Mouse (Mus musculus) common myeloid progenitor, adult 5-6 weeks (primary cell): ENCODE measurements around the gene Ccdc61. TPM values are rescaled to one million over a fixed set of nuclear protein-coding genes. Genes with fewer than 3 reads are reported as not detected.

Source experiments
- ATAC-seq: replicated peaks from 2 replicates; pipeline ENCODE4 v1.8.0; 2016; ENCODE audit warnings: low read depth, mild to moderate bottlenecking, moderate TSS enrichment, inconsistent platforms; ENCODE audit not compliant: poor library complexity, severe bottlenecking
- total RNA-seq: library from RNA; stranded (forward); fragments of 200-1000, 187-1606 nt; gene quantifications from 2 replicates; pipeline ENCODE4 v1.2.3, GENCODE M21; 2017

Gene Ccdc61
- 16.5 and 19.8 TPM in 2 replicates for total RNA-seq

DNA sequence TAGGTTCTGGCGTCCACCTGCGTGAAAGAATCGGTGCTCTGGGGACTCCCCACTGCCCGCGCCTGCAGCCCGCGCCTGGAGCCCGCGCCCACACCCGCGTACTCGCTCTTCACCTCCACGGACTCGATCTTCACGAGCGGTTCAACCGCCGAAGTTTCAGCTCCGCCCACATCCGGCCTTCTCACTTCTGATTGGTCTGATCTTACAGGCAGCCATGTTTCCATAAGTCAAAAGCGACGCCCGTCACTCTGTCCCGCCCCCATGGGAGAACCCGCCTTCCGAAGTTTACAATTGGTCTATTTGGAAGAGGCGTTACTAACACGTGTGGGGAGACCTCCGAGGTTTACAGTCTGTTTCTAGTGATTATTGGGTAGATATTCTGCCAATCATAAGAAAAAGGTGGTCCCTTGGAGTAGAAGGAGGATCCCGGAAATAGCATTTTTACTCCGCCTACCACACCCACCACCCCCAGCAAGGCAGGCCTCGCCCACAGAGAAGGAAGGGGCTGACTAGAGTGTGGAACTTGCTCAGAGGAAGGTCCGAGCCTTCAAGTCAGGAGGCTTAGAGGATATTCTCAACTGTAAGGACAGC, at the start of gene Ccdc61:
TSS of gene Ccdc61 (minus strand) at position 175 of the 591 bp plus-strand sequence.
- peak; percentile 97 for ATAC-seq

DNA sequence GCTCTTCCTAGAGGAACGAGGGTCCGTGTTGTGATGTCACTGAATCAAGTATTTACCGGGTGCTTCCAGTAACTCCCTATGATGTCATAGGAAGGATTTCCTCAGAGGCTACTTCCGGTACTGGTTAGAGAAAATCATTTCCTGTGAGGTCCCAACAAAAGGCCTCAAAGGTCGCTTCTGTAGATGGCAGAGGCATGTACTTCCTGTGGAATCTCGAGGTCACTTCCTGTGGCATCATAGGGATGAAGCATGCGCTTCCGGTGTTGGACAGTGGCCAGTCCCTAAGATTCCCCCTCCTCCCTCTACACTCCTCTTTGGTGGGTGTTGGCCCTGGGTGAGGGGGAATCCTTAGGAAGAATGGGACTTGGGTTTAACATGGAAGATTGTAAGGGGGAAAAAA, 49.2 kb upstream of the Ccdc61 start:
- no peak for ATAC-seq

DNA sequence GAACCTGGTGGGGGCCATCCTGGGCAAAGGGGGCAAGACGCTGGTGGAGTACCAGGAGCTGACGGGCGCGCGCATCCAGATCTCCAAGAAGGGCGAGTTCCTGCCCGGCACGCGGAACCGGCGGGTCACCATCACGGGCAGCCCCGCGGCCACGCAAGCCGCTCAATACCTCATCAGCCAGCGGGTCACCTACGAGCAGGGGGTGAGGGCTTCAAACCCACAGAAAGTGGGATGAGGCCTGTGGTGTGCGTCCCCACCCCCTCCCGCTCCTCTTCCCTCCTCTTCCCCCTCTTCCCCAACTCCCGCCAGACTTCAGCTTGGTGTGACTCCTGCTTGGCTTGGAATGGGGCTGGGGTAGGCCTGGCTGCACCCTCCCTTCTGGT, 48.2 kb upstream of the Ccdc61 start:
- 0 out of 2 replicates have a peak, but pooled peaks have one; percentile 16 for ATAC-seq

DNA sequence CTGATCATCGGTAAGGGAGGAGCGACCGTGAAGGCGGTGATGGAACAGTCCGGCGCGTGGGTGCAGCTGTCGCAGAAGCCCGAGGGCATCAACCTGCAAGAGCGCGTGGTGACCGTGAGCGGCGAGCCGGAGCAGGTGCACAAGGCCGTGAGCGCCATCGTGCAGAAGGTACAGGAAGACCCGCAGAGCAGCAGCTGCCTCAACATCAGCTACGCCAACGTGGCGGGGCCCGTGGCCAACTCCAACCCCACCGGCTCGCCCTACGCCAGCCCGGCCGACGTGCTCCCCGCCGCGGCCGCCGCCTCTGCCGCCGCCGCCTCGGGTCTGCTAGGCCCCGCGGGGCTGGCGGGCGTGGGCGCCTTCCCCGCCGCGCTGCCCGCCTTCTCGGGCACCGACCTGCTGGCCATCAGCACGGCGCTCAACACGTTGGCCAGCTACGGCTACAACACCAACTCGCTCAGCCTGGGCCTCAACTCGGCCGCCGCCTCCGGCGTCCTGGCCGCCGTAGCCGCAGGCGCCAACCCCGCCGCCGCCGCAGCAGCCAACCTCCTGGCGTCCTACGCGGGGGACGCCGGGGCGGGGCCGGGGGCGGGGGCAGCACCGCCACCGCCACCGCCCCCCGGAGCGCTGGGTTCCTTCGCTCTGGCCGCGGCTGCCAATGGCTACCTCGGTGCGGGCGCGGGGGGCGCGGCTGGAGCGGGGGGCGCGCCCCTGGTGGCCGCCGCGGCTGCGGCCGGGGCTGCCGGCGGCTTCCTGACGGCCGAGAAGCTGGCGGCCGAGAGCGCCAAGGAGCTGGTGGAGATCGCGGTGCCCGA, 47.6 kb upstream of the Ccdc61 start:
- ATAC-seq: peak; percentile 23; the same call in 1 of the 2 replicates

DNA sequence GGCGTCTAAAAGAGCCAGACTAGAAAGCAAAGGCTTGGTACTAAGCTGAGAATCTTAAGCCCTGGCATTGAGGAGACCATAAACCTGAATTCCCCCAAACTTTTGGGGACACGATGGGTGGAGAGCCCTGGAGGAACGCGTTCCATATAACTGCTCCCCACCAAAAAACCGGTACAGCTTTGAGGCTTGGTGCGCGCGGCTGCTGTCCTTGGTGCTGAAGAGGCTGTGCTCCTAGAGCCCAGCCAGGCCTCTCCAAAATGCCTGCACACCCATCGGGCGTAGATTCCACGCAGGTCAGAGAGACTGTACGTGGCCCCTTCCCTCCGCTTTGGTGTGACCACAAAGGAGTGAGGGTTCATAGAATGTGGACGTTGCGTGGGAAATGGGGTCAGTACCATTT, 41.2 kb upstream of the Ccdc61 start:
- peak; percentile 84 for ATAC-seq

DNA sequence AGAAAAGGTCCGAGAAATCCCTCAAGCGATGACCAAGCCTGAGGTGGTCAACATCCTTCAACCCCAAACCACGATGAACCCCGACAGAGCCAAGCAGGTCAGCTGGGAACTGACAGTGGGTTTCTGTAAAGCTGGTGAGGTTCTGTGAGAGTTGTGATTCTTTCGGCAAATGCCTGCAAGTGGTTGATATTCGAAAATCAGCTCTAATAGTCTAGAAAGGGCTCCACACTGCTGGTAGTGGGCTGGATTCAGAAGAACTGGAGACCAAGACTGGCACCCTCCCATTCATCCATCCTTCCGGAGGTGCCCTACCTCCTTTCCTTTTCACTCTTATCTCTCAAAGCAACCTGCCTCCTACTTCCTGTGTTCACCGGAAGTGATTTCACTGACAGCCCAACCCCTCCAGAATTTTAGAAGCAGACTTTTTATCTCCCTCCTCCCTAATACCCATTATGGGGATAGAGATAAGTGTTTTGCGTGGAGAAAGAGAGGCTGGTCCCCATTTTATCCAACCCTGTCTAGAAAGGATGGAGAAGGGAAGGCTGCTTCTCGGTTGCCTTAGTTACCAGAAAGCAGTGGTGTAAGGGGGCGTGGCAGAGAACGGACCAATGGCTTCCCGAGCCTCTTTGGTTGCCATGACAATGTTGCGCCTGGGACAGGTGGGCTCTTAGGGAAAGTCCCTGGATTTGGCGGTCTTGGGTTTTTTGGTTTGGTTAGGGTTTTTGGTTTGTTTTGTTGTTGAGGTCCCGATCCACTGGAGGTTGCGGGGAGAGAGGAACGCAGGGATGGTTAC, 40.5 kb upstream of the Ccdc61 start:
- peak; percentile 83 for ATAC-seq

DNA sequence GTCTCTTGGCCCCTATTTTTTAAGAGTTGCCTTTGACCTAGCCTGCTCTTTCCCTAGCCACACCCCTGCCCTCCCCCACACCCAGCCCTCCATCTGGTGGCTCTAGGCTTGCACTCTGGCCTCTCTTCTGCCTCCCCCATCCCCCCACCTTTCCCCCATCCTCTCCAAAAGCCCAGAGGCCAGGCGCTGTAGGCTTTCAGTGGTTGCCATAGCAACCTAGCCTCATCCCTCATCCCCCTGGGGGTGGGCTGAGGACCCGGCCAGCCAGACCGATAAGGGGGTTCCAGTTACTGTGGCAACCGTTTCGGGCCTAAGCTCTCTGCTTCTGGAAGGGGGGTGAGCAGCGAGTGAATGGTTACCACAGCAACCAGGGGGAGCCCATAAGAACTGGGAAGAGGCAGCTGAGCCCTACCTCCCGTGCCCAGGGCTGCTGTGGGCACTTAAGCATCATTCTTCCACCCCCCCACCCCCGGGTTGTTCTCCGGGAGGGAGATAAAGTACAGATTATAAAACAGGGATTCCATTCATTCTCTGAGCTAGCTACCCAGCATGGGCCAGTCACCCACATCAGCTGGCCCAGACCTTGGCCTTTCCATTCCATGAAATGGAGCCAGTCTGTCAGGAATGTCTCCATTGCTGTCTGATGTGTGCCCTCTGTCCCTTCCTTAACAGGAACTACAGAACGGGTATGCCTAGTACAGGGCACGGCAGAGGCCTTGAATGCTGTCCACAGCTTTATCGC, 39.7 kb upstream of the Ccdc61 start:
- ATAC-seq: no peak

DNA sequence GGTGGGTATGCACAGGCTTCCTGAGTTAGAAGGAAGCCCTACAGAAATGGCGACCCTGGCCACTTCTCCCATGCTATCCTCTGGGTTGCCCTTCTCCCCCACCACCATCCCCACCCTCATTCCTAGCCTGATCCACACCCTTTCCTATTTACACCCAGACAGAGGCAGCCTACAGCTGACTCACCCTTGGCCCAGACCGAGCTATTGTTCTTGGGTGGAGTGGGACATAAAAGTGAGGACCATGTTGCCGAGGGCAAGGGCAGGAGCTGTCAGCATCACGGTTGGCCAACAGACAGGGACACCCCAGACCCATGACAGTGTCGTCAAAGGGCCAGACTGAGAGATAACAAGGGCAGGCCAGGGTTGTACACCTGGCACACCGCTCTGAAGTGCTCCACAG, 37.9 kb upstream of the Ccdc61 start:
- ATAC-seq: no peak

DNA sequence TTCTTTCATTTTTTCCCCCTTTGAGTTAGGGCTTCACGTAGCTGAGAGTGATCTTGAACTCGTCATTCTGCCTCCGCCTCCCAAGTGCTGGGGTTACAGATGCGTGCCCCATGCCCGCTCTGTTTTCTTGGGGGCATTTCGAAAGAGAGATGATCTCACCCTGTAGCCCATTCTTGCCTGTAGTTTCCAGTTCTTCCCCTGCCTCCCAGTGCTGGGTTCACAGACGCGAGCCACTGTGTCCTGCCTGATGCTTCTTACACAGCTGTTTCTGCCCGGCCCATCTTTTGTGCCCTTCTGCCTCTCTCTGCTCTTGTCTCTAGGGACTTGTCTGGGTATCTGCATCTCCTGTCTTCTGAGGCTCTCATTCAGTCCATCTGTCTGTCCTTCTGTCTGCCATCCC, 32.6 kb upstream of the Ccdc61 start:
- ATAC-seq: no peak

DNA sequence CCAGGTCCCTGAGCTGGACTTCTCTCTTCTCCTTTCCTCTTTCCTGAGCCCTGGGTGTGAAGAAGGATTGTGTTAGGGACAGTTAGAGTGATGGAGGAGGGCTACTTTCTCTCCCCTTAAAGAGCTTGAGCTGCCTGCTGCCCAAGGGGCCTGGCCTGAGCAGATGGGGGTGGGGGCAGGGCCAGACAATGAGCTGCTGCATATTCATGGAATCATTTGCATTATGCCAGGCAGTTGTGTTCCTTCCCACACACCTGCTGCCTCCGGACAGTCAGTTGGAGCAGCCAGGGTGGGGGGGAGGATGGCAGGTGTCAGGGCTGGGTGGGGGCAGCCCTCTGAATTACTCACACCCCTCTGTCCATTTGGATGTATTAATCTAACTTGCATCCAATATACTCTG, 32.2 kb upstream of the Ccdc61 start:
- ATAC-seq: no peak

DNA sequence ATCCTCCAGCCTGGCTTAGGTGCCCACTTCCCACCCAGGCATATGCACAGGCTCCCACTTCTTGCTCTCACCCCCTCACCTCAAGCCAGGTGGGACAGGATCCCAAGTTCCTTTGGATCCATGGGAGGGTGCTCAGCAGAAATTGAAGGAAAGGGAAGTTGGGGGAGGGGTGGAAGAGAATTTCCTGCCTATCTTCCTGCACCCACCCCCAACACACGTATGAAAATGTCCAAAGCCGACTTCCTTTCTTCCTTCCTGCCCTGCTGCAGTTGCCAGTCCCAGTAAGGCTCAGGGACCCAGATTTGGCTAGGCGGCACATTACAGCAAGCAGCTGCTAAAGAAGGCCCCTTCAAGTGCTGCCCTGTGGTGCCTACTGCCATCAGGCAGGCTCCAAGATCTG, 17.5 kb upstream of the Ccdc61 start:
- no peak for ATAC-seq

DNA sequence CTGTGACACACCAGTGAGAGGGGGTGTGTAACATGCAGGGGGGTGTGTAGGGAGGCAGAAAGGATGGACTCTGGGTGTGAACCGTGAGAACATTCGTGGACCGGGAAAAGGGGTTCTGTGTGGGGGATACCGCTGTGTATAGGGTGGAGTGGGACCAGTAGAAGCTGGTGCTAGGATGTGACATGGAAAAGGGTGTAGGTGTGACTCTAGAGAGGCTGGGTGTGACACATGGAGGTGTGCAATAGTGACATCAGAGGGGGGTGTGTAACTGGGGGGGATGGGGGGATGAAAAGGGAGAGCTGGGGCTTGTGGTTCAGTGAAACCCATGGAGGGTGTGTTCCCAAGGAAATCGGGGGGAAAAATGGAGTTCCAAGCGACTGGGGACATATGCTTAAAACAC, 16.7 kb upstream of the Ccdc61 start:
- no peak for ATAC-seq

DNA sequence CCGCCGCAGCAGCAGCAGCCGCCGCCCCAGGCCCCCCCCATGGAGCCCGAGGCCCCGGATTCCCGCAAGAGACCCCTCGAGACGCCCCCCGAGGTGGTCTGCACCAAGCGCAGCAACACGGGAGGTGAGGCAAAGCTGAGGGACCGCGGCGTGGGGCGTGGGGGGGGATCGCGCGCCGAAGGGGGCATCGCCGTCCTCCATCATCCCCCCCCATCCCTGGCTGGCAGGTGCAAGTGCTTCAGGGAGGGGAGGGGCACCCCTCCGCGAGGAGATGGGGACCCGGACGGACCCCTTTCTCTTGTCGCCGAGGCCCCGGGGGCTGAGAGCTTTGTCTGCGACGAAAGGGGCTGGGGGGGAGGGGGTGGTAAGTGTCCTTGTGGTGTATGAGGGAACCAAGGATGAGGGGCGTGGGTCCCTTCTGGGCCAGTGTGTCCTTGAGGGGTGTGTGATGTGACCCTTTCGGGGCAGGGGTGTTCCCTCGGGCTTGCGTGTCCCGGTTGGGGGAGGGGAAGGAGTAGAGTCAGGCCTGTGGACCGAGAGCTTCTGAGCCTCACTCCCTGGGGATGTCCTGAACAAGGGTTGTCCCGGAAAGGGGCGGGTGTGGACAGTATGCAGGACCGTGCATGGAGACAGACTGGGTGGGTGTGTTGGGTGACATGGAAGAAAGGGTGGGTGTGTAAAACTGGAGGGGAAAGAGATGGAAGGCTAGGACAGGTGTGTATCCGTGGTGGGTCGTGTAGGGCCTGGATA, 16.0 kb upstream of the Ccdc61 start:
- ATAC-seq: no peak

DNA sequence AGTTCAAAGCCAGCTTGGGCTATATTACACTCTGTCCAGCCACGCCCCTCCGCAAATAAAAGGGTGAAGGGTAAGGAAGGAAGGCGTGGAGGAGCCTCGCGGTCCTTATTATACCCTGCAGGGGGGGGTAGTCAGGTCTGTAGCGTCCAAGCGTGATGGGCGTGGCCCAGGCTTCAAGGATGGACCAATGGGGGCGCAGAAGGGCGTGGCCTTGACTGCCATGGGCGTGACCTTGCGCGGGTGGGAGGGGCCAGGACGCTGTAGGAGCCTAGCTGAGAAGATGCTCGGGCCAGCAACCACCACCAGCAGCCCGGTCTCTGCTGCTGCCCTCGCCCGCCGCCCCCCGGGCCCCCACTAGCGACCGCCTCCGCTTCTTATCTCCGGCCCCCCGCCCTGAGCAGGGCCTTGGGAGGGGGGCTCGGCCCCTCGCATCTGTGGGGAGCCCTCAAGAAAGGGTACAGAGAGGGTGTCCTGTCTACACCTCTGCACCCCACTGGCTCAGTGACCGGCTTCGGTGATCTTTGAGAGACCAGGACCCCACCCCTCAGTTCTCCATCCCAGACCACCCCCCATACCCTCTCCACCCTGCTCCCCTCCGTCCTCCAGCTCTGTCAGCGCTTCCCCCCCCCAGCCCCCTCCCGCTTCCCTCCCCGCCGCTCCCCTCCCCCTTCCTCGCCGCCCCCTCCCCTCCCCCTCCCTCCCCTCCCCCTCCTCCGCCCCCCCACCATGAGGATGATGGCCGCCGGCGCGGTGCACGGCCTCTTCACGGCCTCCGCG, 15.1 kb upstream of the Ccdc61 start, which contains the start of gene Nova2:
TSS of gene Nova2 (plus strand) at position 727 of the 777 bp plus-strand sequence.
- peak; percentile 90 for ATAC-seq

DNA sequence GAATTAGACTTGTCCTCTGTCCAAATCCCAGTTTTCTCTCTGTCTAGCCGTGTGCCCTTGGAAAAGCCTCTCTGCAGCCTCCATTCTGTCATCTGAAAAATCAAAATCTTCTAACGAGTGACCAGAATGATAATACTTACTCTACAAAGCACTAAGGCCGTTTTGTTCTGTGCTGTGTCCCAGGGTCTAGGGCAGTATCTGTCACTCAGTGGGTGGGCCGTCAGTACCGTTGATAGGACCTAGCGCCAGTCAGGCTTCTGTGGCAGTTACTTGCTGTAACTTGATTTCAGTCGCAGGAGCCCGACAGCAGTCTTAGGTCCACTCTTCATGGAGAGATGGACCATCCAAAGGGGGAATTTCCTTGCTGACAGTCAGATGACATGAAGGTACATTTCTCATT, 14.1 kb upstream of the Ccdc61 start:
- ATAC-seq: no peak

DNA sequence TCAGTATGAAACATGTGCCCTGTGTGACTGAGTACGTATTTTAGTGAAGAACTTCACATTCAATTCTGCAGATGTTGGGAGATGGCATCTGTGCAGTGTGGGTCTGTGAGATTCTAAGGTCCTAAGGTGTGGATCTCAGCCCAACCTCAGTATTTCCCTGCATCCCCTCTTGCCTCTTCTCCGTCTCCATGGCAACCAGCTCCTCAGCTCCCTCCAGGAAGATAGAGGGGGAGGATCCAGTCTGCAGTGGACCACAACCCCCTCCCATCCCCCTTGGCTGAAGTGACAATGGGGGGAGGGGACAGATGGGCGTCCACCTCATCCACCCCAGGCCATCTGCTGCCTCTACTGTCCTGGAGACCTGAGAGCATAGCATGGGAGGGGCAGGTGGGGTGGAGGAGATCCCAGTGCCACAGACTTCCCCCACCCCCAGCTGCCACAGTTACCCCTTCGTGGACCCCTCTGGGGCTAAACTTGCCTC, 13.5 kb upstream of the Ccdc61 start:
- ATAC-seq: no peak

DNA sequence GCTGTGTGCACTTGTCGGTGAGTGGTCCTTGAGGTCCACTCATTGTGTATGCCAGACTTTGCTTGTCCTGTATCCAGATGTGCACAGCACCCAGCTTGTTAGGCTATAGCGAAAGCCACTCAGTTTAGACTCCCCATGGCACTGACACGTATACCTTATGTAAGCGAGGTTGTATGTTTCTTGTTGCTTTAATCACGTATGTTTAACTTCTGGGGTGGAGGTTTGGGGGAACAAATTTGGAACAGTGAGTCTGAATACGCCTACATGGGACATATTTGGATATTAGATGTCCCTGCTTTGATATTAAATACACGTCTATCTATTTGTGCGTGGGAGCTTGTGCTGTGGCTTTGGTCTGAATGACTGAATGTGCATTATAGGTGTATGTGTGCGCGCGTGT, 13.1 kb upstream of the Ccdc61 start:
- ATAC-seq: no peak

DNA sequence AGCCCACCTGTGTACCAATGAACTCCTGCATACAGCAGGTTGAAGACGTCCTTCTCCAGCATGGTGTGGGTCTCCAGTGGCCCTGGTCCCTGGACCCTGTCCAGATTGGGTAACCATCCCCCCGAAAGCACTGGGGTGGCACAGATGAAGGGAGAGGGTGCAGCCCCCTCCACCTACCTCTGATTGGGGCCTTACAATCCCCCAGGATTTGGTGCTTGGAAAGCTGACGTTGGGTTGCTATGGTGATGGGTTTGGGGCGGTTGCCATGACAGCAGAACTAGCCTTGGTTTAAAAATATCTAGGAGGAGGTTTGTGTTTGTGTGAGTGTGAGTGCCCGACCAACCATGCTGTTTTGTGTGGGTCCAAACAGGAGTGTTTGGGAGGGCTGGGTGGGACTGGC, 12.6 kb upstream of the Ccdc61 start:
- ATAC-seq: no peak

DNA sequence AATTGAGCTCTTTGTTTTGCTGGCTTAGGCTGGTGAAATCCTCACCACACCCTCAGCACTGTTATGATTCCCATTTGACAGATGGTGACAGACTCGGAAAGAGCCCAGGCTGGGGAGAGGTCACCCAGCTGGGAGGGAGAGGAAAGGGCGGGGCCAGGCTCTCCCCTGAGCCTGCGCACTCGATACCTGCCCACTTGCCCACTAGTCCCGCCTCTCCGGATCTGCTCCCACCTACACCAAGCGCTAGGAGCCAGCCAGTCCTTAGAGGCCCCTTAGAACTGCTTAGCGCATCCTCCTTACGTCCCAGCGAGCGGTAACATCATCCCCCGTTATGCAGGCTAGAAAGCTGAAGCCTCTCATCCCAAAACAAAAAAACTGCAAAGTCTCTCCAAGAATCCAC, 10.9 kb upstream of the Ccdc61 start:
- ATAC-seq: peak; percentile 40; the same call in 1 of the 2 replicates
